Mouse (Mus musculus) midbrain, embryonic 14.5 days (tissue): Measurements from ENCODE around the gene Oxsr1. TPM values are rescaled to one million over a fixed set of nuclear protein-coding genes. Genes with fewer than 3 reads are reported as not detected.

Experiments used
- ATAC-seq: fragments of 200-750 bp; cut with Nextera tagmentation; 2 replicates; pipeline ENCODE4 v1.8.0; 2017; ENCODE audit warnings: moderate number of reproducible peaks, moderate library complexity; ENCODE audit not compliant: low FRiP score, low TSS enrichment
- DNase-seq: peaks from one replicate; pipeline ENCODE4 v3.0.0-alpha.2; 2015
- H3K27ac ChIP-seq: fragments of 300-500 bp; sonication (generic); replicated peaks from 2 replicates; pipeline ENCODE4 v1.5.1; 2014; ENCODE audit warnings: mild to moderate bottlenecking, low read depth, low read length, moderate library complexity
- H3K27me3 ChIP-seq: fragments of 300-500 bp; sonication (generic); 2 replicates; pipeline ENCODE4 v1.6.1; 2014; ENCODE audit warnings: low read length, control low read depth, mixed read lengths; ENCODE audit not compliant: control insufficient read depth, insufficient read depth
- H3K36me3 ChIP-seq: fragments of 300-500 bp; sonication (generic); 2 replicates; pipeline ENCODE4 v1.6.1; 2014; ENCODE audit warnings: low read length, control low read depth; ENCODE audit not compliant: control insufficient read depth, insufficient read depth
- H3K4me1 ChIP-seq: fragments of 300-500 bp; sonication (generic); 2 replicates; pipeline ENCODE4 v1.6.1; 2014; ENCODE audit warnings: mild to moderate bottlenecking, antibody characterized with exemption, low read length, control low read depth; ENCODE audit not compliant: control insufficient read depth, insufficient read depth
- H3K4me2 ChIP-seq: fragments of 300-500 bp; sonication (generic); 2 replicates; pipeline ENCODE4 v1.6.1; 2014; ENCODE audit warnings: mild to moderate bottlenecking, low read length, moderate library complexity
- H3K4me3 ChIP-seq: fragments of 300-500 bp; sonication (generic); replicated peaks from 2 replicates; pipeline ENCODE4 v1.5.1; 2014; ENCODE audit warnings: low read depth, low read length
- H3K9ac ChIP-seq: fragments of 300-500 bp; sonication (generic); replicated peaks from 2 replicates; pipeline ENCODE4 v1.6.1; 2014; ENCODE audit warnings: mild to moderate bottlenecking, low read length, moderate library complexity
- H3K9me3 ChIP-seq: fragments of 300-500 bp; sonication (generic); 2 replicates; pipeline ENCODE4 v1.6.1; 2016; ENCODE audit warnings: low read length, control low read depth, mixed read lengths; ENCODE audit not compliant: control insufficient read depth
- WGBS: fragments of 180-500 bp; shearing (Covaris S2); extraction: QIAGEN DNeasy Blood & Tissue Kit; methylation state at CpG from one replicate; pipeline ENCODE4 v1.1.7; 2014; 5-methylcytosine and 5-hydroxymethylcytosine counted together
- polyA plus RNA-seq: library from polyadenylated mRNA; unstranded; fragments of >200 nt; fragmentation: Nextera tagmentation; extraction: Ambion mirVana; gene quantifications from 2 replicates; pipeline ENCODE4 v1.2.1, GENCODE M21; 2014

Gene Oxsr1
- polyA plus RNA-seq, 1 experiment from 2014 or later = 18.2 TPM

DNA sequence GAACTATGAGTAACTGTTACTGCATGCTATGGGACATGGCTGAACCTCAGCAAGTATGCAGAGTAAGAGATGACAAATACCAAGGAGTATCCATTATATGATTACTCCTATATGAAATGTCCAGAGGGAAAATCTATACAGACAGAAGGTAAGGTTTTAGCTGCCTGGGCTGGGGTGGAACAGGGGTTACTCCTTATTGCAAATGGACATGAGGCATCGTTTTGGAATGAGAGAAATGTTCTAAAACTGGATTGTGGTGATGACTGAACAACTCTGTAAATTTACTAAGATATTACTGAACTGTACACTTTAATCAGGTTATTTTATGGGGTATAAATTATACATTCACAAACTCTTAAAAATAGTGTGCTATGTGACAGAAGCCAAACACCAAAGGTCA, 3.3 kb downstream of the Oxsr1 start:
- peaks cover 15% of the 10 kb centered on the region for H3K4me1 ChIP-seq
- H3K9ac ChIP-seq = no peak overlapping the region
- no peaks in the 10 kb centered on the region for H3K27me3 ChIP-seq
- no peak for ATAC-seq
- H3K36me3 ChIP-seq = no peaks in the 10 kb centered on the region
- no peak overlapping the region for H3K4me2 ChIP-seq
- 94% methylated on average over 1 of the region's 1 CpGs for WGBS
- no peak overlapping the region for H3K27ac ChIP-seq
- DNase-seq = no peak
- no peak overlapping the region for H3K4me3 ChIP-seq
- no peaks in the 10 kb centered on the region for H3K9me3 ChIP-seq

DNA sequence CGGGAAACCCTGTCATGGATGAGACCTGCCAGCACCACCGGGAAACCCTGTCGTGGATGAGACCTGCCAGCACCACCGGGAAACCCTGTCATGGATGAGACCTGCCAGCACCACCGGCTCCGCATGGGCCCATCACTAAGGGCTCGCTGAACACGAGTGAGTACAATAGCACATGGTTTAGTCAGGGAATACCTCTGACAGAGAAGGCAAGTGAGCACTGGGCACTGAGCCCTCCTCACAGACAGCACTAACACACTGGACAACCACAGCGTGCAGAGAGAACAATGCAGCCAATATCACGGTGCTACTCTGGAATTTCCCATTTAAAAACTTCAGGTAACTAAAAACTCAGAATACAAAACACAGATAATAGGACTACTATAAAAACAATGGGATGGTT, 9.1 kb downstream of the Oxsr1 start:
- Histone ChIP-seq H3K36me3 (no peaks in the 10 kb centered on the region), H3K27ac (no peak overlapping the region), H3K27me3 (no peaks in the 10 kb centered on the region), H3K4me1 (no peaks in the 10 kb centered on the region), H3K4me3 (no peak overlapping the region), H3K4me2 (no peak overlapping the region), H3K9me3 (no peaks in the 10 kb centered on the region), H3K9ac (no peak overlapping the region)
- WGBS = 91% methylated on average over 10 of the region's 10 CpGs
- DNase-seq = no peak
- no peak for ATAC-seq

DNA sequence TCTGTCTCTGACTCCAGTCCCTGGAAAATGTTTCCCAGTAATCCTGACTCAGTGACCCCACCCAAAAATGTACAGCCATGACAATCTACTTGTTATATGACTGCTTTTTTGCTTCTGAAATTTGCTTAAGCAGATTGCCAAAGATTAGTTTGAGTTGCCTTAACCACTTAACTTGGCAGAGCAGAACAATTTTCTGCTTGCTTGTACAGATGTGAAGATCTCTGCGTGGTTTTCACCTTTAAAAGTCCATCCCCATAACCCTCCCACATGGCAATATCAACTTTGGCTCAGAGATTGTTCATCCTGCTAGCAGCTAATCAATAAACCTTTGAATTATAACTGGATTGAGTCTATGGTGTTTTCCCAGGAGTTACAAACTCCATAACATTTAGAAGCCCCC, 13.2 kb downstream of the Oxsr1 start:
- ATAC-seq (no peak), DNase-seq (no peak)
- no peak overlapping the region for H3K27ac ChIP-seq
- no peak overlapping the region for H3K4me2 ChIP-seq
- 96% methylated on average over 1 of the region's 1 CpGs for WGBS
- no peak overlapping the region for H3K9ac ChIP-seq
- H3K9me3 ChIP-seq = no peaks in the 10 kb centered on the region
- H3K27me3 ChIP-seq = no peaks in the 10 kb centered on the region
- H3K4me1 ChIP-seq = no peaks in the 10 kb centered on the region
- no peak overlapping the region for H3K4me3 ChIP-seq
- no peaks in the 10 kb centered on the region for H3K36me3 ChIP-seq

DNA sequence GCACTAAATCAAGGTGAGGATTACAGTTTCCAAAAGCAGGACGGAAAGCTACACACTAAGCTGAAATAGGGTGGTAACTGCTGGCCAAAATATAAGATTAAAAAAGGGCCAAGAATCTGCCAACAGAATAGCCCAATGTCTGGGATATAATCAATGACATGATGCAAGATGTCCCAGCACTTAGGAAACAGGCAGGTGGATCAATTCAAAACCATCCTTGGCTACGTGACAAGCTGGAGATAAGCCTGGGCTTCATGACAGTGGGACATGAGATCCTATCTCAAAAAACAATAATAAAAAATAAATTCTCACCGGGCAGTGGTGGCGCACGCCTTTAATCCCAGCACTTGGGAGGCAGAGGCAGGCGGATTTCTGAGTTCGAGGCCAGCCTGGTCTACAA, 16.4 kb downstream of the Oxsr1 start:
- 89% methylated on average over 7 of the region's 7 CpGs for WGBS
- Histone ChIP-seq H3K4me3 (no peak overlapping the region), H3K4me2 (no peak overlapping the region), H3K27me3 (no peaks in the 10 kb centered on the region), H3K36me3 (peaks cover 15% of the 10 kb centered on the region; the same call in 1 of the 2 replicates), H3K9me3 (no peaks in the 10 kb centered on the region), H3K27ac (no peak overlapping the region), H3K4me1 (no peaks in the 10 kb centered on the region), H3K9ac (no peak overlapping the region)
- DNase-seq = no peak
- no peak for ATAC-seq

DNA sequence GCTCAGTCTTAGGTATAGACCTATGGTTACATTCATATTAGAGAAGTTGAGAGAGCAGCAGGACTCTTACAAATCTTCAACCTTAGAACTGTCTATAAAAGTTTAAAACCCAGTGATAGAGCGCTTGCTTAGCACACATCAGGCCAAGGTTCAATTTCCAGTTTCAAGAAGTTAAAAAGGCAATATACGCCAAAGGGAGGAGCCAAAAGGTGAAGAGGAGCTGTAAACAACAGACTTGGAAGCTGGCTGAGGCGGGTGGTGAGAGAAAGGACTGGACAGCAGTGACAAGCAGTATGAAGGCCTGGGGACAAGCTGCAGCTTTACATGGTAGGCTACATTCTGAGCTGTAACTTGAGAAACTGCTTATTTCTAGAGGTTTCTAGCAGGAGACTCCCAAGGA, 23.7 kb downstream of the Oxsr1 start:
- H3K27ac ChIP-seq = no peak overlapping the region
- WGBS = 95% methylated on average over 3 of the region's 3 CpGs
- no peaks in the 10 kb centered on the region for H3K27me3 ChIP-seq
- no peak overlapping the region for H3K4me3 ChIP-seq
- no peaks in the 10 kb centered on the region for H3K9me3 ChIP-seq
- peaks cover 15% of the 10 kb centered on the region; the same call in 1 of the 2 replicates for H3K36me3 ChIP-seq
- DNase-seq (no peak), ATAC-seq (no peak)
- no peak overlapping the region for H3K9ac ChIP-seq
- H3K4me2 ChIP-seq = no peak overlapping the region
- no peaks in the 10 kb centered on the region for H3K4me1 ChIP-seq

DNA sequence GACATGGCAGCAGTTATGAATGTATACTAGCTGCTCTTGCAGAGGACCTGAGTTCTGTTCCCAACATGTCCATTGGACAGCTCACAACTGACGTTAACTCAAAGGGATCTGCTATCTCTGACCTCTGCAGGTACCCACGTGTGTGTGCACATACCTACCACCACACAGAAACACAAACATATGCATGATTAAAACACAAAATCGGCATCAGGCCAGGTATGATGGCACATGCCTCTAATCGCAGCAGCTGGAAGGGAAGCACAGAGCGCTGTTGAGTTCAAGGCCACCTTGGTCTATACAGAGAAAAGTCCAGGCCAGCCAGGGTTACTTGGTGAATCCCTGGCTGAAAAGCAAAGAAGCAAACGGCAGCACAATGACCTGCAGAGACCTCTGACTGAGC, 24.5 kb downstream of the Oxsr1 start:
- H3K4me2 ChIP-seq = no peak overlapping the region
- H3K27ac ChIP-seq = no peak overlapping the region
- H3K4me3 ChIP-seq = no peak overlapping the region
- no peaks in the 10 kb centered on the region for H3K4me1 ChIP-seq
- DNase-seq (no peak), ATAC-seq (no peak)
- peaks cover 15% of the 10 kb centered on the region; the same call in 1 of the 2 replicates for H3K36me3 ChIP-seq
- H3K9ac ChIP-seq = no peak overlapping the region
- H3K27me3 ChIP-seq = no peaks in the 10 kb centered on the region
- H3K9me3 ChIP-seq = no peaks in the 10 kb centered on the region
- WGBS = 90% methylated on average over 6 of the region's 6 CpGs

DNA sequence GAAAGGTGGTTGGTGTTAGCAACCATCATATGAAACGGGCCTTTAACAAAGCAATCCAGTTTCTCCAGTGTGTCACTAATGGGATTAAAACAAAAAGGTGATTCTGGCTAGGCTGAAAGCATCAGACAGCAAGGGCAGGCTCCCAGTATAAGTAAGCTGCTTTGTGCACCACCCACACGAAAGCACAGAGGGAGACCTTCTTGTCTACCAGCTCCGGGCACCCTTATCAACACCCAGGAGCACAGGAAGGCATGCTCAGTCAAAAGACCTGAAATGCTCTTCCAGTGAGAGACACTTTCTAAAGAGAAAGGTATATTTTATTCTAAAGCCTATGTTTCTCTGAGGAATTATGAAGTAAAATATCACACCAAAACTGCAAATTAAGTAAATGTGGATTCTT, 31.4 kb downstream of the Oxsr1 start:
- no peaks in the 10 kb centered on the region for H3K4me1 ChIP-seq
- H3K4me3 ChIP-seq = no peak overlapping the region
- ATAC-seq (no peak), DNase-seq (no peak)
- WGBS = 72% methylated on average over 3 of the region's 3 CpGs
- H3K27ac ChIP-seq = no peak overlapping the region
- H3K4me2 ChIP-seq = no peak overlapping the region
- no peaks in the 10 kb centered on the region for H3K9me3 ChIP-seq
- no peaks in the 10 kb centered on the region for H3K36me3 ChIP-seq
- no peaks in the 10 kb centered on the region for H3K27me3 ChIP-seq
- no peak overlapping the region for H3K9ac ChIP-seq

DNA sequence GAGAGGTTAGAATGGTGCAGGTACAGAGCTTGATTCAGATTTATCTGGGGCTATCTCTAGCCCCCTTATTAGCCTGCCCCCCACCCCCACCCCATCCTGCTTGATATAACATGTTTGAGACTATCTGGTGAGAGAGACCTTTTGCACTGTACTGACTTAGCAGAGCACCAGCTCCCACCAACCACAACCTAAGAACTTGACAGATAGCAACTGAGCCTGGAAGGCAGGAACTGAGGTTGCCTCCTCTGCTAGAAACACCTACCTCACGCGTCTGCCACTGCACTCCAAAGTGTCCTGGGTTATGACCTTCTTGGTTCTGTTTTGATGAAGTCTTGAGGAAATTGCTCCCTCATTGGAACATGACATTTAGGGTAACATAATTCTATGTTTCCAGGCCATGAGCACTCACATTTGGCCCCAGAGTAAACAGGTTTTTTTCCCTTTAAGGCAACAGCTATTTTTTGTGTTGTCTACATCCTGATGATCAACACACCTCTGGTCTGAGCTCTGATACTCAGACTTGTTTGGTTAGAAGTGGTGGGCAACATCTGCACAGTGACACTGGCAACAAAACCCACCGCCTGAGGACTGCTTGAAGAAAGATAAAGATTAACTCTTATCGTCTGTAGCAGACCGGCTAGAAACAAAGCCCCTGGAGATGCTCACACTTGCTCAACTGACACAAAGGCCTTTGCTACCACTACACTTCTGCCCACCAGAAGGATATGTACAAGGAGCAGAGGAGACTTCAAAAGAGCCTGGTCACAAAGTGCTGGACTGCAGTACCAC, 41.1 kb downstream of the Oxsr1 start:
- Histone ChIP-seq H3K9me3 (no peaks in the 10 kb centered on the region), H3K9ac (no peak overlapping the region), H3K36me3 (peaks cover 26% of the 10 kb centered on the region), H3K4me2 (no peak overlapping the region), H3K27me3 (no peaks in the 10 kb centered on the region), H3K27ac (no peak overlapping the region), H3K4me3 (no peak overlapping the region), H3K4me1 (no peaks in the 10 kb centered on the region)
- ATAC-seq = no peak
- 89% methylated on average over 5 of the region's 5 CpGs for WGBS
- no peak for DNase-seq

DNA sequence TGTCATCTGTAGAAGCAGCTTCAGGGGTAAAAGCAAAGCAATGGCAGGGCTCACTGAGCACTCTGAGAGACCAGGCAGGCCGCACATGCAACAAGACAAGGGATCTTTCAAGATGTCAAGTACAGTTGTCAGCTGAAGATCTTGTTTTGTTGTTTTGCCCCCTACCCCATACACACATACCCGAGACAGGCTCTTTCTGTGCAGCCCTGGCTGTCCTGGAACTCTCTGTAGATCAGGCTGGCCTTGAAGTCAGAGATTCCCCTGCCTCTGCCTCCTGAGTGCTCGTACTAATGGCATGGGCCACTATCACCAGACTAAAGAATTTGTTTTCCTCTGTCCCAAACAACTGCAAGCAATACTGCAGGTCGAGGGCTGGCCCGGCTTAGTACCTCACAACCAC, 44.2 kb downstream of the Oxsr1 start:
- Histone ChIP-seq H3K36me3 (peaks cover 15% of the 10 kb centered on the region), H3K27ac (no peak overlapping the region), H3K9me3 (no peaks in the 10 kb centered on the region), H3K4me1 (no peaks in the 10 kb centered on the region), H3K4me3 (no peak overlapping the region), H3K4me2 (no peak overlapping the region), H3K9ac (no peak overlapping the region), H3K27me3 (no peaks in the 10 kb centered on the region)
- no peak for ATAC-seq
- no peak for DNase-seq
- WGBS = 96% methylated on average over 5 of the region's 5 CpGs
